Mouse (Mus musculus) megakaryocyte, adult 5-6 weeks (primary cell): ENCODE measurements around the gene Tbxas1. TPM values are rescaled to one million over a fixed set of nuclear protein-coding genes. Genes with fewer than 3 reads are reported as not detected.

Experiments used
- ATAC-seq: 2 replicates; pipeline ENCODE4 v1.8.0; 2016; ENCODE audit warnings: mild to moderate bottlenecking, inconsistent platforms; ENCODE audit not compliant: poor library complexity, severe bottlenecking
- total RNA-seq, 2 experiments: library from RNA; stranded (forward) in 1 of 2; stranded (reverse) in 1 of 2; fragments of 153-499, 151-499 nt in 1 of 2; fragments of 221-1000, 200-1000 nt in 1 of 2; gene quantifications; 2 replicates each; pipeline versions ENCODE4 v1.2.3 to v1.2.4; 2015 to 2017

Tbxas1 gene
- total RNA-seq, 2 experiments from 2014 or later, result 25.1 to 33.0 TPM

DNA sequence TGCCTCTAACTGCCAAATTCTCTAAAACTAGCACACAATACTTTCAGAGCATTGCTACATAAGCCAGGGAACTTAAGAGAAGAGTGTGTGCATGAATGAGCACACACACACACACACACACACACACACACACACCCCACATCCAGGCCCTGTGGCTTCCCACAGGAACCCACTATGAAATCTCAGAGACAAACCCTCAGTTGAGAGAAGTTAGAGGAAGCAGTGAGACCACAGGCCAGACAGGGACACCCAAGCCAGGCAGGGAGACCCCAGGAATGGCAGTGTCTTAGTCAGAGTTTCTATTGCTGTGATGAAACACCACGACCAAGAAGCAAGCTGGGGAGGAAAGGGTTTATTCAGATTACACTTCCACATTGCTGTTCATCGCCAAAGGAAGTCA, 188.3 kb downstream of the Tbxas1 start:
- no peak for ATAC-seq

DNA sequence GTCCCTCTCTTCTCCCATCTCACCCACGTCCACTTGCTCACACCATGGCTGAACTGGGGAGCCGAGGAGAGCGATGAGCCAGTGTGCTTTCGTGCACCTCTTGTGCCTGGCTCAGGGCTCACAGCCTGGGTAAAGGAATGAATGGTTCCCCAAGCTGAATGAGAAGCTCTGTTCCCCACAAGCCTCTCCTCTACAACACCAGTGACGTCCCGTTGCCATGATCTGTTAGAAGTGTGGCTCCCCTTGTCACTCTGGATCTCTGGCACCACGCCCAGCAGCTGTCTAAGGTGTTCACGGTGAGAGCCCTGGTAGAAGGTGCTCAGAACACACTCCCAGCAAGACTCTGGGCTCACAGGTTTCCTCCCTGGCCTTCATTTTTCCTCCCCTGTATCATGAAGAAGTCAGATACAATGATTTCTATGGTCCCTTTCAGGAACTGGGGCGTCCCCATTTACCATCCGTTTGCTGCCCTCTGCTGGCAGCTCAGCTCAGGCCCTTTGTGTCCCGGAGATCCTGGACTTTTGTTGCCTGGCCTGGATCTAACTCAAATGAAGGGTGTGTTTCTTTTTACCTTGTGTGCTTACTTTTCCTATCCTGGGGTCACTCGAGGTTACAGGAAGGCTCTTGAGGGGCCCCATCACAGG, 191.9 kb downstream of the Tbxas1 start:
- peak; percentile 62; the same call in 1 of the 2 replicates for ATAC-seq

DNA sequence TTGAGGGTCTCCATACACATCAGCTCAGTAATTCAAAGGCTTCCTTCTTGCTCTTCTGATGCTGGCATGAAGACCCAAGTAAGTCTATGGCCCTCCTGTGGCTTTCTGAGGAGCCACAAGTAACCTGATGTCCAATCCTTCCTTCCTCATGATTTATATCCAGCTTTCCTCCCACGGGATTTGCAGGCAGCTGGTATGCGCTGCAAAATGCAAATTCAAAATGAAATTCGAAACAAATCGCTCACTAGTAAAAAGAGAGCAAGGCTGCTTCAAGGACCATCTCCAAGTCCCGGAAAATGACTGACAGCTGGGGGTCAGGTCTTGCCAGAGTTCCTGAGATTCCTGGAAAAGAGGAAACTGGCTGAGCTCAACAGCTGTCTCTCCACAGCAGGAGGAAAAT, 197.5 kb downstream of the Tbxas1 start:
- no peak for ATAC-seq

DNA sequence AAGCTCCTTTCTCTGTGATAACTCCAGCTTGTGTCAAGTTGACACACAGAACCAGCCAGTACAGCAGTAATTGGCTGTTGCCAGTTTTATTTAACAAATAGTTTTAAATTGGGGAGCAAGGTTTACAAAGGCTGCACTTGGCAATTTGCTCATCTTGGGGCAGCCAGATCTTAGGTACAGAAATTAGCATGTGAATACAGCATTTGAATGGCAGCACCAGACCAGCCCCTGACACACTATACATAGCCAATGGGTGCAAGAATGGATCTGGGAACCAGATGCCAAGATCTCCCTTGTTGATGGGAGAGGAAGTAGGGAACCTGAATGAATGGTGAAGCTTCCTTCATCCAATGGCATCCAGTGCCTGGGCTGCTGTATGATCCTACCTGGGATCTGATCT, 199.0 kb downstream of the Tbxas1 start:
- no peak for ATAC-seq

DNA sequence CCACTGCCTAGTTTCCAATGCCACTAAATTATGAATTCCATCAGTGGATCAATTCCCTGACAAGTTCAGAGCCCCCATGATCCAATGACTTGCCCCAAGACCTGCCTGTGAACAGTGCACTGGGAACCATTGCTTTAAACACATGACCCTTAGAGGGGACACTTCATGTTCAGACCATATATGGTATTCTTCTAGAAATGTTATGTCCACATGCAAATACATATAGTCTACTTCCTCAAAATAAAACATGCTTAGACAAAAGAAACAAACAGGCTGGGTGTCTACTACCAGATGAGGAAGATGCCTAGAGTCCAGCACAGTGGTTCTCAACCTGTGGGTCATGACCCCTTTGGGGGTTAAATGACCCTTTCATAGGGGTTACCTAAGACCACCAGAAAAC, 201.3 kb downstream of the Tbxas1 start:
- ATAC-seq, result peak; percentile 59

DNA sequence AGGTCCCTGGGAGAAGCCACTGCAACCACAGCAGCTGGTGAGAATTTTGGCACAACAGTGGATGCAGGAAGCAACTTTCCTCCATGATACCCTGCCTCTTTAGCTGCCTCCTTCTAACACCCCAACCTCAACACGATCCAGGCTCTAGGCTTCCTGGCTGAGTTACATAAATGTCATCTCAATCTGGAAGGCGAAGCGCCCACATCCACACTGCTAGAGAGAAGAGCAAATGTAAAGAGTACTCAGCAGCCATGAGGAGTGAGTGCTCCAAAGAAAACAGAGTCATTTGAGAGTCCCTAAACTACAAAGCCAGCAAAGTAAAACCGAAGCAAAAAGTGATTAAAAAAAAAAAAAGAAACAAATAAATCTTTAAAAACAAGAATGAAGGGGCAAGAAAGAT, 229.4 kb downstream of the Tbxas1 start:
- ATAC-seq, result no peak

DNA sequence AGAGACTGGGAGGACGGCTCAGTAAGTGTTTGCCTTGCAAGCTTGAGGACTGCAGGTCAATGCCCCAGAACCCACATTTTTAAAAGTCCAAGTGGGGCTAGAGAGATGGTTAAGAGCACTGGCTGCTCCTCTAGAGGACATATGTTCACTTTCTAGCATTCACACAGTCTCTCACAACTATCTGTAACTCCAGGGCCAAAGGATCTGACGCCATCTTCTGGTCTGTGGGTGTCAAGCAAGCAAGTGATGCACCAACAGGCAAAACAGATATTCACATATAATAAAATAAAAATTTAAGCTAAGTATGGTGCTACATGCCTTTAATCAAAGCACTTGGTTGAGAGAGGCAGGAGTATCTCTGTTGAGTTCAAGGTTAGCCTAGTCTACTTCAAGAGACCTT, 231.6 kb downstream of the Tbxas1 start:
- ATAC-seq, result no peak

DNA sequence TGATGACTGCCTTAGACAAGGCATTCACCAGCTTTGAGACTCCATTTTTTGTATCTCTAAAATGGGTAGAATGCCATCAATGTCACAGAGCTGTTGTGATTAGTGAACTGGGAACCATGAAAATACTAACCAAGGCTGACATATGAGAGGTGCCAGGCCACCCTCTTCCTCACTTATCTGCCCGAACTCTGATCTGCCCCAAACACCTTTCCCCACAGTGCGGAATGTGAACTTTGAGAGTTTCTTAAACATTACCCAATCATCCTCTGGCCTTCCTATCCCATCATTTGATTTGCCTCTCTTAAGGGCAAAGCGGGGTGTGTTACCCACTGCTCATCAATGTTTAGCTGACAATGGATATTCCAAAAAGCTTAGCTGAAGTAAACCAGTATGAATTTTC, 237.5 kb downstream of the Tbxas1 start:
- ATAC-seq, result no peak

DNA sequence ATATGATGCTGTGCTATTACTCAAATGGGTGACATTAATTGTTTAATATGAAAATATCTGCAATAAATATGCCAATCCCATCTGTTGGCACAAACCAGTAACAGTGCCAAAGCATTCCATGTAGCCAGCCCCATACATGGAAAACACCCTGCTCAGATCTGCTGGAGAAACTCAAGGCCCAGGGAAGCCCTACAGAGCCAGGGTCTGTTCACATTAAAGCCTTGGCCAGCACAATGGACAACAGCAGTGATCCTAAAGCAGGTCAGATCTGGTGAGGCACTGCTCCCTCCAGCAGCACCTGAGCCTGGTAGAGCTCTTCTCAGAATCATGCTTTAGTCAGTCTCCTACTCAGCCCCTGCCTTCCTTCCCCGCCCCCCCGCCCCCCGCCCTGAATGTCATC, 237.9 kb downstream of the Tbxas1 start:
- no peak for ATAC-seq

DNA sequence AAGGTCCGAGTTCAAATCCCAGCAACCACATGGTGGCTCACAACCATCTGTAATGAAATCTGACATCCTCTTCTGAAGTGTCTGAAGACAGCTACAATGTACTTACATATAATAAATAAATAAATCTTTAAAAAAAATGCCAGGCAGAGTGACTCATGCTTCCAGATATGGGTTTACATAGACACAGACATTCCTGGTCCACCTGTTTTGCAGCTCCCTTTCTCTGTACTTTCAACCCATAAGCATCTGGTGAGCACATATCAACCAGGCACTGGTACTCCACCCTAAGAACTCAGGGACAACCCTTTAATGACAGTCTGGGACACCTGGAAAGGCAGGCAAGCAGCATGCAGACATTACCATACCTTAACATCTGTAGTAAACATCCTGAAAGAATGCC, 240.2 kb downstream of the Tbxas1 start:
- ATAC-seq, result no peak

DNA sequence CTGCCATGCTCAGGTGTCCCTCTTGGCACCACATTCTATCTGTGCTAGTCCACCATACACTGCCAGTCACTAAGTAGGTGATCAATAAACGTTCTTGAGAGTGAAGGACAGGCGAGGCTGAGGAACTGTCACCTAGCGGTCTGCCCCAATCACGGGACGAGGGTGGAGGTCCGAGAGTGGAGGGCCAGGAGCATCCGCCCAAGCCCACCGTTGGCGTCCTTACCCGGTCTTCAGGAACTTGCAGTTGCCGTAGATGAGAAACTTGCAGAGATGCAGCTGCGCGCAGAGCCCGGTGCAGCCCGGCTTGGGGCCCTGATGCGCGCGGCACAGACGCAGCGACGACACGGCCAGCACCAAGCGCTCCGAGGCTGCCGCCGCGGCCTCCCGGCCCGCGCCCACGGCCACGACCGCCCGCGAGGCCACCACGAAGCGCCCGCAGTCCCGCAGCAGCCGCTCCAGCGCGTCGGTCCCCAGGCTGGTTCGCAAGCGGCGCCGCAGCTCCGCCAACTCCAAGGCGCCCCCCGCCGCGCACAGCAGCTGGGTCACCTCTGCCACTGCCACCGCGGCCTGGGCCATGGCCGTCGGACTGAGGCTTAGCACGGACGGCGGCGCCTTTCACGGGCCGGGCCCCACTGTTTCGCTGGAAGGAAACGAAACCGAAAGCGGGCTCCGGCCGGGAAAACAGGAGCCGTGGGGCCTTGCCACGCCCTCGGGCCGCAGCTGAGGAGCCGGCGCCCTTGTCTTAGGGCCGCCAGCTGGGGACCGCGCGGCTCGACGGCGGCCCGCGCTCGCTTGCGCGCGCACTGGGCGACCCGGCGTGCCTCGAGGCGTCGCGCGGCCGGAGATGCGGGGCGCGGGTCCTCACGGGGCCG, 242.6 kb downstream of the Tbxas1 start, which contains the start of gene Parp12:
Gene Parp12, minus strand, starts transcription at position 766 of the 872 bp plus-strand sequence.
- ATAC-seq, result peak; percentile 90

DNA sequence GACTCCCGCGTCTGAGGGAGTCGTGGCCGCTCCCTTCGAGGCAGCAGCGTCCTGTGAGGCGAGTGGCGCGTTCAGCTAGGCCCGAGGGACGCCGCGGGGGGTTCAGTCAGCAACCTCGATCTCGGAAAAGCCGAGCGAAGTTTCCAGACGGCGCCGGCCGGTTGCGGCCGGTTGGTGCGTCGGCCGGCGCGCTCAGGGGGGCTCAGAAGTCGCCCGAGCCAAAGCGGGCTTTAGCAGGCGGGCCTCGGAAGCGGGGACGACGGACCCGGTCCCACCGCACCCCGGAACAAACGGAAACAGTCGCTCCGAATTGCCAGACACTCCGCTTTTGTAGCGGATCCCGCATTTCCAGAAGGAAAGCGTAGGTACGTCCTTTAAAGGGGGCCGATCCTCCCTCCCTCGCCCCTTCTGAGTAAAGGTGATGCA, 243.3 kb downstream of the Tbxas1 start:
- peak; percentile 4; the same call in 1 of the 2 replicates for ATAC-seq

DNA sequence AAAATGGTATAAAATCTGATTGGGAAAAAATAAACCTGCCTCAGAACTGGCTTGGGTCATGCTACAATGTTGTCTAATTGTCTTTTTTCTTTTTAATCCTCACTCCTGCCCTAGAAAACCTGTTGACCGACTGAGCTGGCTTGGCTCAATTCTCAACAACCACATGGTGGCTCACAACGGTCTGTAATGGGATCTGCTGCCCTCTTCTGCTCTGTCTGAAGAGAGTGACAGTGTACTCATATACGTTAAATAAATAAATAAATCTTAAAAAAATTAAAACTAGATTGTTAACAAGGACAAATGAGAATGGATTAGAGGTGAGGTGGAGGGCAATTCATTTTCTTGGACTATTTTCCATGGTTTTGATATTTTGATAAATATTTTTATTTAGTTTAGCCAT, 245.5 kb downstream of the Tbxas1 start:
- ATAC-seq, result no peak

DNA sequence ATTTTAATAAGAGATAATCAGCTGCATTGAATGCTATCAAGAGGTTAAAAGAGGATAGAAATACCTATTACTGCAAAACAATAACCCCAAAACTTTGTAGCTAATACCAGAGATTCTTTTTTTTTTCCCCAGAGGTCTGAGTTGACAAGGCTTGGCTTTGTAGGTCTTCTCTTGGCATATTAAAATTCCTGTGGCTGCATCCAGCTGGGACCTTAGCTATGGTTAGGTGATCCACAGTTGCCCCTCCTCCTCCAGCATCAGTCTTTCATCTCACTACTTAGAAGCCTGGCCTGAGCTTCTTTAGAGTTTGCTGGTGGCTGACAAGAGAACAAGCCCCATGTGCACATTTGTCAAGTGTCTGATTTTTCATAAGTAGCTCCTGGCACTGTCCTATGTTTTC, 249.5 kb downstream of the Tbxas1 start:
- ATAC-seq, result no peak

DNA sequence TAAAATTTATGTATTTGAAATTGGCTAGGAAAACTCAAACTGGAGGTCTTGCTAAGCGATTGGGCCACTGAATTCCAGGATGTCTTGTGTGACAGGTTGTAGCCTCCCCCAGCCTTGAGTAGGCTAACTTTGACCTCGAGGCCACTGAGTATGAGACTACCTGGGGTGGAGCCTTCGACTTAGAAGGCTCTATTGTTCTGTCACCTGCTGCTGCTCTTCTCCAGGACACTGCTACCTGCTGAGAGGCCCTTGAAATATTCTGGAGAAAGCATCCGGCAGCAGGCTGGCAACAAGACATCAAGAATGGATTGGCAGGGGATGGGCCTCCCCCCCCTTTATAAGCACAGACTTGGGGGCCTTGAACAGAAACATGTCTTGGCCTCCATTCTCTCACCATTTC, 256.3 kb downstream of the Tbxas1 start:
- no peak for ATAC-seq

DNA sequence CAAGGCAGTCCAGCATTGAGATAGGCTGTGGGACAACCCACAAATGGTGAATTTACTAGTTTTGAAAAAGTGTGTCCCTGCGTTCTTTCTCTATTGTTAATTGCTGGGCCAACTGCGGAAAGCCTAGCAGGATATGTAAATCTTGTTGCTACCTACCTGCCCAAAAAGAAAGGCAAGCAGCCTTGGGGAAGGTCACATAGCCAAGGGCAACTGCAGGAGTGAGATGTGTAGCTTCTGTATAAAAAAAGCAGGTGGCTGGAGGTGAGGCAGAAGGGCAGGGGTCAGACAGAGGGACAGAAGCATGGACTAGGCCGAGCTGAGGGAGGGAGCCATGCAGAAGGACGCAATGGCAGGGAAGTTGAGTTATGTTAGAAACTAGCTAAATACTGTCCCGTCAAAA, 257.4 kb downstream of the Tbxas1 start:
- no peak for ATAC-seq

Other genes starting within 250 kb of the Tbxas1 start
- gene Klrg2, start 238.2 kb upstream of the Tbxas1 start, total RNA-seq (2015), result 0.11 TPM in 1 of 2 replicates, not detected in the other
- gene Klrg2, start 238.2 kb upstream of the Tbxas1 start, total RNA-seq (2017), result not detected in 2 replicates
- not detected in 2 replicates for gene Clec2l, start 212.3 kb upstream of the Tbxas1 start, total RNA-seq (2015)
- not detected in 2 replicates for gene Clec2l, start 212.3 kb upstream of the Tbxas1 start, total RNA-seq (2017)
- gene Hipk2, start 761 bp downstream of the Tbxas1 start, total RNA-seq (2015), result 54.5 and 60.9 TPM in 2 replicates
- 9.5 and 21.8 TPM in 2 replicates for gene Hipk2, start 761 bp downstream of the Tbxas1 start, total RNA-seq (2017)
- 17.2 and 18.4 TPM in 2 replicates for gene Parp12, start 242.9 kb downstream of the Tbxas1 start, total RNA-seq (2015)
- gene Parp12, start 242.9 kb downstream of the Tbxas1 start, total RNA-seq (2017), result 20.2 and 21.1 TPM in 2 replicates